Mouse (Mus musculus) spleen, adult 2 months (tissue): ENCODE data around the gene Atg4d. TPM values are rescaled to one million over a fixed set of nuclear protein-coding genes. Genes with fewer than 3 reads are reported as not detected.

Source experiments
- DNase-seq, 2 experiments: peaks; one replicate each; pipeline versions ENCODE4 v3.0.0 to v3.0.0-alpha.2; 2012 to 2021; ENCODE audit warnings: low spot score in 2 of 2, low read depth in 1 of 2
- H3K27ac ChIP-seq: fragments of 200-500 bp; 2 replicates; pipeline ENCODE4 v1.5.1; 2012; ENCODE audit warnings: low read length, inconsistent platforms; ENCODE audit not compliant: insufficient read depth
- H3K27me3 ChIP-seq: fragments of 200-500 bp; 2 replicates; pipeline ENCODE4 v1.6.1; 2012; ENCODE audit warnings: mild to moderate bottlenecking, moderate library complexity, low read length, inconsistent platforms; ENCODE audit not compliant: control insufficient read depth, insufficient read depth
- H3K36me3 ChIP-seq: fragments of 200-500 bp; 2 replicates; pipeline ENCODE4 v1.6.1; 2012; ENCODE audit warnings: mild to moderate bottlenecking, low read length, inconsistent platforms; ENCODE audit not compliant: control insufficient read depth, insufficient read depth
- H3K4me1 ChIP-seq: fragments of 200-500 bp; 2 replicates; pipeline ENCODE4 v1.6.1; 2011; ENCODE audit warnings: inconsistent platforms; ENCODE audit not compliant: control insufficient read depth, insufficient read depth, insufficient read length
- H3K4me3 ChIP-seq: fragments of 200-500 bp; 2 replicates; pipeline ENCODE4 v1.5.1; 2011; ENCODE audit warnings: mild to moderate bottlenecking, inconsistent platforms; ENCODE audit not compliant: insufficient read depth, insufficient read length; ENCODE audit errors: extremely low read depth
- CTCF ChIP-seq: fragments of 200-500 bp; IDR thresholded peaks from 2 replicates; pipeline ENCODE4 v1.5.1; 2011; ENCODE audit warnings: mild to moderate bottlenecking, inconsistent platforms; ENCODE audit not compliant: insufficient read depth, insufficient read length, insufficient replicate concordance; ENCODE audit errors: extremely low read depth
- POLR2A ChIP-seq: fragments of 200-500 bp; IDR thresholded peaks from 2 replicates; pipeline ENCODE4 v1.6.1; 2011; ENCODE audit warnings: low read depth, low read length, inconsistent platforms
- WGBS: fragments of 180-500 bp; shearing (Covaris S2); methylation state at CpG from one replicate; pipeline ENCODE4 v1.1.7; 2018; 5-methylcytosine and 5-hydroxymethylcytosine counted together
- polyA plus RNA-seq: library from polyadenylated mRNA; depleted of rRNA; stranded (reverse); fragments of >200 nt; gene quantifications from 2 replicates; pipeline ENCODE4 v1.2.3, GENCODE M21; 2012

The Atg4d gene
- polyA plus RNA-seq, 1 experiment: 44.8 TPM

DNA sequence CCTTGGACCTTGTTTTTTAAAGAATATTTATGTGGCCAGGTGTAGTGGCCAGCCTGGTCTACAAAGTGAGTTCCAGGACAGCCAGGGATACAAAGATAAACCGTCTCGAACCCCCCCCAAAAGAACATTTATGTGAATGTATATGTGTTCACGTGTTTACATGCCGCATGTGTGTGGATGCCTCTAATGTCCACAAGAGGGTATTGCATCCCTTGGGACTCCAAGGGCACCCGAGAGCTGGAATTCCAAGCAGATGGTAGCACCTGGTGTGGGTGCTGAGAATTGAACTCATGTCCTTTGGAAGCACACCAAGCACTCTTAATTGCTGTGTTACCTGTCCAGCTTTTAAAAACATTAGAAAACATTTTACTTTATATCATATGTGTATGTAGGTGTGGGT, 18.5 kb downstream of the Atg4d start:
- H3K36me3 ChIP-seq: peaks cover 46% of the 10 kb centered on the region
- no peak overlapping the region for H3K4me3 ChIP-seq
- no peaks in the 10 kb centered on the region for H3K27me3 ChIP-seq
- peaks cover 5% of the 10 kb centered on the region; the same call in 1 of the 2 replicates for H3K4me1 ChIP-seq
- 94% methylated on average over 5 of the region's 5 CpGs for WGBS
- no peak for TF ChIP-seq POLR2A
- no peak for TF ChIP-seq CTCF
- H3K27ac ChIP-seq: no peak overlapping the region
- DNase-seq: no peak

DNA sequence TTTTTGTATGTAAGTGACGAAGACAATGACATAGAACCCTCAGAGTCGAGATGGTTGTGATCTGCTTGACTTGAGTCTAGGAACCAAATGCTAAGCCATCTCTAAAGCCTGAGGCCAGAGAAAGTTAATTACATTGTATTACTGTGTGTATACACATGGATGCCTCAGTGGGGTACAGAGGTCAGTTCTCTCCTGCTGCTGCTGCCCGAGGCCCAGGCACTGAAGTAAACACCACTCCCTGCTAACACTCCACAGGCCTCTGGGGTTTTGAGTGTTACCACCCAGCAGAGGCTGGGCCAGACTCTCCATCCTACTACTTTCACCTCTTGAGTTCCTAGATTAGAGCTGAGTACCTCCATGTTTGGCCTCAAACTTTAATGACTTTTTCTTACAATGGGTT, 18.9 kb downstream of the Atg4d start:
- no peak for DNase-seq
- H3K4me3 ChIP-seq: no peak overlapping the region
- peaks cover 45% of the 10 kb centered on the region for H3K36me3 ChIP-seq
- H3K4me1 ChIP-seq: peaks cover 8% of the 10 kb centered on the region; the same call in 1 of the 2 replicates
- TF ChIP-seq CTCF (no peak), POLR2A (no peak)
- H3K27ac ChIP-seq: no peak overlapping the region
- H3K27me3 ChIP-seq: no peaks in the 10 kb centered on the region
- WGBS: 93% methylated on average over 3 of the region's 3 CpGs

DNA sequence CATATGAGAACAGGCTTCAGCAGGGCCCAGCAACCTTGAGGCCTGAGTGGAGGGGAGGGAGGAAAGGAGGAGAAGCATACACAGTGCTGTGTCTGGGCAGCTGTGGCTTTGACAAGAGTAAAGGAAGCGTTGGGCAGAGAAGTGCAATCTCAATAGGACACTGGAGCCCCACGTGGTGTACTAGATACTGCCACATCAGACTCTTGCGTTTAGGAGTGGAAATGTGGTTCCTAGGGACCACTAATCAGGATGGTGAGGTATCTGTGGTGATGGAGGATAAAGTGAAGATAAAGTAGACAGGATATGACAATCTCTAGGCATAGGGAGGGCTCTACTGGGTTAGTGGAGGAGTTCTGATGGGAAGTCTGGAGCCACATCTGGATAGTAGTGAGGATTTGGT, 21.7 kb downstream of the Atg4d start:
- H3K4me3 ChIP-seq: no peak overlapping the region; the same call in 1 of the 2 replicates
- DNase-seq: no peak
- peaks cover 22% of the 10 kb centered on the region for H3K36me3 ChIP-seq
- H3K4me1 ChIP-seq: peaks cover 10% of the 10 kb centered on the region; the same call in 1 of the 2 replicates
- 5% methylated on average over 3 of the region's 3 CpGs for WGBS
- TF ChIP-seq CTCF (no peak), POLR2A (no peak)
- no peak overlapping the region for H3K27ac ChIP-seq
- no peaks in the 10 kb centered on the region for H3K27me3 ChIP-seq

DNA sequence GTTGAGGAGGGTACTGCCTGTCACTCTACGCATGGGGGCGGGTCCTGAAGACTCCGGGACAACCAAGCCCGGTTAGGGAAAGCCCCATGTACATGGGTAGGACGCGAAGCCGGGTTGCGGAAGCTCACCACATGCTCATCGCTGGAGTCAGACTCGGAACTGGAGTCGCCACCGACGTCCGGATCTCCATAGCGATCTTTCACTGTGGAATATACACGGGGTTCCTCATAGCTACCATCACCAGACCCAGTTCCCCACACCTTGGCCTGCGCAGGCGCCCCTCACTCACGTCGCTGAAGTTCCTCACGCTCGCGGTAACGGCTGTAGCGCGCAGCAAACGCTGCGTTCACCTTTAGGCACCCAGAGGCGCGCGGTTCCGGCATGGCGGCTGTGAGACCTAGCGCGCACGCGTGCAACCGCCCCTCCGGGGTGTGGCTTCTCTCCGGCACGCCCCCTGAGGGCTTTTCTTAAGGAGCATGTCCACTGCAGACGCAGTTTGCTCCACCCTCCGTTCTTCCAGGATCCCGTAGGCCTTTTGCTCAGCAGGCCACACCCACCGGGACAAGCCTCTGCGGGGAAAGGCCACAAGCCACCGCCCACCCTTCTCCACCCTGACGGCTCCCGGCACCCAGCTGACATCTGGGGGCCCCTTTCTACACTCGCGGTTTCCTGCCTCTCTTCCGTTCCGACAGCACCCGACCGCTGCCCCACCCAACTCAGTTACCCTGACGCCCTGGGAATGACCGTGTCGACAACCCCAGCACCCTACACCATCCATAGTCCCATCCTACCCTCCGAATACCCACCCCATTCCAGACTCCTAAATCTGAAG, 22.7 kb downstream of the Atg4d start, which contains the start of gene Kri1:
TSS of gene Kri1 (minus strand) at position 399 of the 832 bp plus-strand sequence.
- Histone ChIP-seq H3K36me3 (peaks cover 18% of the 10 kb centered on the region), H3K27ac (peak within 1 kb of the TSS; percentile 94), H3K4me1 (peaks cover 10% of the 10 kb centered on the region; the same call in 1 of the 2 replicates), H3K27me3 (no peaks in the 10 kb centered on the region), H3K4me3 (peak within 1 kb of the TSS; percentile 90)
- peak; percentile 94 to 95 for DNase-seq
- TF ChIP-seq POLR2A (peak; percentile 86), CTCF (no peak)
- WGBS: under 1% methylated on average over 59 of the region's 59 CpGs

DNA sequence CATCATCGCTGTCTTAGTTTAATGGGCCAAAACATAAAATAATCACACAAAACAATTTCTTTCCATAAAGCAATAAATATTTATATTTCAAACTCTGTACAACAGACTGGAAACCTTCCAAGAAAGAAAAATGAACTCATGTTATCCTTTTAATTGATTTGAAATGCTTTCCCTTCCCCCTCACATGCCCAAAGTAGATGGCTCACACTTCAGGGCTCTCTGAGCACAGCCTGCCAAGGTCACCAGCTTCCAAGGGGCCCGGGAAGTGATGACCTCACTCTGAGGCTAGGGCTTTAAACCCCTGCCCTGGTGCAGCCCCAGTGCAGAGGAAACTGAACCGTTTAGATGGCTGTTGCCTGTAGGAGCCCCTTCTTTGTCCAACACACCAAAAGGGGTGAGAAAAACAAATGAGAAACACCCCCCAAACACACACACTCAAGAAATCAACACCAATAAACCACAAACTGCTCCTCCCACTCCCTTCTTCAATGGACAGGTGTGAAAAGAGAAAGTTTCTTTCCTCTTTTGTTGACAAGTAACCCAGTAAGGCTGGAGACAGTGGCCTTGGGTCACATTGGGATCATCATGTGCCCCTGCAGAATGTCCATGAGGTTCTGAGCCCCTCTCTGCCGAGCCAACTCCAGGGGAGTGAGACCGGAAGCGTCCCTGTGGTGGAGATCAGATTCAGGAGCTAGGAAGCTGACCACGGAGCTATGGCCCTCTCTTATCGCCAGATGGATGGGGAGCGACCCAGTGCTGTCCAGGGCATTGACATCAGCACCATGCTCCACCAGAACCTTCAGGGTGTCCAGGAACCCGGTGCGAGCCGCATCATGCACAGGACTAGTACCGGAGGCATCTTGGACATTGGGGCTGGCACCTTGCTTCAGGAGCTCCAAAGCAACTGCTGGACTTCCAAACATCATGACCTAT, 23.6 kb downstream of the Atg4d start:
- Histone ChIP-seq H3K4me3 (peak overlapping the region; percentile 90), H3K4me1 (peaks cover 10% of the 10 kb centered on the region; the same call in 1 of the 2 replicates), H3K27me3 (no peaks in the 10 kb centered on the region), H3K36me3 (peaks cover 15% of the 10 kb centered on the region), H3K27ac (peak overlapping the region; percentile 94)
- TF ChIP-seq CTCF (no peak), POLR2A (no peak)
- 59% methylated on average over 13 of the region's 13 CpGs for WGBS
- DNase-seq: peak; percentile 37 to 39

DNA sequence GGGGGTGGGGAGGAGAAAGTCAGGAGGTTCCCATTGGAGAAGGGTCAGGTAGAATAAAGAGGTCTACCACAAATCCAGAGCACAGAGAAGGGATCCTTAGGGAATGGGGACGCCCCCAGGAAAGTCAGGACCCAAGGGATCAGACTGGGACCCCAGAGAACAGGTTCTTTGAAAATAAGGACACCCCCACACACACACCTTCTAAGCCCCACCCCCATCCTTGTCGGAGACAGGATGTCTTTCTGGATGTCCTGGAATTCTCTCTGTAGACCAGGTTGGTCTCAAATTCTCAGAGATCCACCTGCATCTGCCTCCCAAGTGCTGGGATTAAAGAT, 24.2 kb downstream of the Atg4d start:
- Histone ChIP-seq H3K4me3 (peak overlapping the region; percentile 34), H3K36me3 (peaks cover 10% of the 10 kb centered on the region), H3K4me1 (peaks cover 10% of the 10 kb centered on the region; the same call in 1 of the 2 replicates), H3K27ac (peak overlapping the region; percentile 94), H3K27me3 (no peaks in the 10 kb centered on the region)
- 66% methylated on average over 2 of the region's 2 CpGs for WGBS
- no peak for DNase-seq
- no peak for TF ChIP-seq CTCF
